Mouse (Mus musculus) lung, postnatal 14 days (tissue): ENCODE results near the gene Kpna7.
A peak's percentile ranks its signal among the peaks of the same experiment; 100 is the strongest.
"Not testable (repeated sequence)": the region's sequence is repeated elsewhere in the genome, so short reads cannot be mapped to it uniquely, and the experiment has no call there.

Experiments used
- DNase-seq: peaks from one replicate; pipeline ENCODE4 v3.0.0; 2021

Kpna7 gene

GRCm38 (mm10) chr5:145016761-145017160, 67.1 kb downstream of the Kpna7 start:
- DNase-seq = not testable (repeated sequence)

- DNase-seq = no peak
These were observed 69.6 kb downstream of the Kpna7 start for GRCm38 (mm10) chr5:145014278-145014677.

- DNase-seq = no peak
These were observed 74.8 kb downstream of the Kpna7 start for GRCm38 (mm10) chr5:145008878-145009659.

- no peak for DNase-seq
These were observed 78.2 kb downstream of the Kpna7 start for GRCm38 (mm10) chr5:145005596-145005995.

GRCm38 (mm10) chr5:145004495-145004894, 79.3 kb downstream of the Kpna7 start:
- DNase-seq = no peak

- DNase-seq = no peak
These were observed 80.5 kb downstream of the Kpna7 start for GRCm38 (mm10) chr5:145003362-145003761.

- no peak for DNase-seq
These were observed 85.3 kb downstream of the Kpna7 start for GRCm38 (mm10) chr5:144998491-144998890.

- DNase-seq = no peak
These were observed 93.3 kb downstream of the Kpna7 start for GRCm38 (mm10) chr5:144990481-144990880.

GRCm38 (mm10) chr5:144990051-144990450, 93.8 kb downstream of the Kpna7 start:
- DNase-seq = no peak

- no peak for DNase-seq
These were observed 94.8 kb downstream of the Kpna7 start for GRCm38 (mm10) chr5:144989061-144989405.

- peak; percentile 52 for DNase-seq
These were observed 95.3 kb downstream of the Kpna7 start for GRCm38 (mm10) chr5:144988340-144989060.

GRCm38 (mm10) chr5:144987561-144987960, 96.3 kb downstream of the Kpna7 start:
- no peak for DNase-seq

- no peak for DNase-seq
These were observed 99.0 kb downstream of the Kpna7 start for GRCm38 (mm10) chr5:144984839-144985238.

GRCm38 (mm10) chr5:144983227-144983626, 100.6 kb downstream of the Kpna7 start:
- DNase-seq = no peak

GRCm38 (mm10) chr5:144979110-144979509, 104.7 kb downstream of the Kpna7 start:
- no peak for DNase-seq

- peak; percentile 82 for DNase-seq
These were observed 105.2 kb downstream of the Kpna7 start for GRCm38 (mm10) chr5:144978533-144979107.

- DNase-seq = no peak
These were observed 112.6 kb downstream of the Kpna7 start for GRCm38 (mm10) chr5:144971266-144971665.

GRCm38 (mm10) chr5:144965639-144966351, 118.0 kb downstream of the Kpna7 start, which contains the start of gene Smurf1:
Gene Smurf1, minus strand, starts transcription at chr5:144965847.
- DNase-seq = peak; percentile 86

GRCm38 (mm10) chr5:144964872-144965638, 118.8 kb downstream of the Kpna7 start:
- peak; percentile 89 for DNase-seq

- DNase-seq = no peak
These were observed 119.4 kb downstream of the Kpna7 start for GRCm38 (mm10) chr5:144964465-144964864.

GRCm38 (mm10) chr5:144963817-144964261, 120.0 kb downstream of the Kpna7 start:
- DNase-seq = peak; percentile 77

GRCm38 (mm10) chr5:144963401-144963800, 120.4 kb downstream of the Kpna7 start:
- peak; percentile 54 for DNase-seq
